Mouse (Mus musculus) neural tube, embryonic 15.5 days (tissue): ENCODE measurements around the gene Rin2. TPM values are rescaled to one million over a fixed set of nuclear protein-coding genes. Genes with fewer than 3 reads are reported as not detected.

Experiments used
- ATAC-seq: fragments of 200-750 bp; cut with Nextera tagmentation; 2 replicates; pipeline ENCODE4 v1.8.0; 2017; ENCODE audit warnings: mild to moderate bottlenecking, moderate TSS enrichment, moderate library complexity; ENCODE audit not compliant: low FRiP score
- H3K27ac ChIP-seq: fragments of 300-500 bp; sonication (generic); replicated peaks from 2 replicates; pipeline ENCODE4 v1.5.1; 2015; ENCODE audit warnings: mild to moderate bottlenecking, inconsistent platforms
- H3K27me3 ChIP-seq: fragments of 300-500 bp; sonication (generic); replicated peaks from 2 replicates; pipeline ENCODE4 v1.6.1; 2015; ENCODE audit warnings: inconsistent platforms
- H3K36me3 ChIP-seq: fragments of 300-500 bp; sonication (generic); 2 replicates; pipeline ENCODE4 v1.6.1; 2015; ENCODE audit warnings: inconsistent platforms
- H3K4me1 ChIP-seq: fragments of 300-500 bp; sonication (generic); 2 replicates; pipeline ENCODE4 v1.6.1; 2015; ENCODE audit warnings: inconsistent platforms
- H3K4me2 ChIP-seq: fragments of 300-500 bp; sonication (generic); 2 replicates; pipeline ENCODE4 v1.6.1; 2015; ENCODE audit warnings: inconsistent platforms, mild to moderate bottlenecking, moderate library complexity
- H3K4me3 ChIP-seq: fragments of 300-500 bp; sonication (generic); replicated peaks from 2 replicates; pipeline ENCODE4 v1.5.1; 2015; ENCODE audit warnings: mild to moderate bottlenecking, inconsistent platforms
- H3K9ac ChIP-seq: fragments of 300-500 bp; sonication (generic); replicated peaks from 2 replicates; pipeline ENCODE4 v1.6.1; 2015; ENCODE audit warnings: mild to moderate bottlenecking, inconsistent platforms
- H3K9me3 ChIP-seq: fragments of 300-500 bp; sonication (generic); replicated peaks from 2 replicates; pipeline ENCODE4 v1.6.1; 2016; ENCODE audit warnings: inconsistent platforms
- WGBS: fragments of 180-500 bp; shearing (Covaris S2); methylation state at CpG from one replicate; pipeline ENCODE4 v1.1.7; 2015; ENCODE audit warnings: mixed read lengths; 5-methylcytosine and 5-hydroxymethylcytosine counted together
- polyA plus RNA-seq: library from polyadenylated mRNA; unstranded; fragments of >200 nt; fragmentation: Nextera tagmentation; extraction: Ambion mirVana; gene quantifications from 2 replicates; pipeline ENCODE4 v1.2.1, GENCODE M21; 2015

Rin2 gene
- polyA plus RNA-seq, 1 experiment from 2014 or later, result 14.8 TPM

- H3K36me3 ChIP-seq, result no peaks in the 10 kb centered on the region
- ATAC-seq, result no peak
- no peak overlapping the region for H3K9ac ChIP-seq
- no peak overlapping the region for H3K27ac ChIP-seq
- peaks cover 27% of the 10 kb centered on the region for H3K4me1 ChIP-seq
- H3K4me3 ChIP-seq, result no peak overlapping the region
- no peak overlapping the region for H3K4me2 ChIP-seq
- H3K27me3 ChIP-seq, result no peaks in the 10 kb centered on the region
- no peaks in the 10 kb centered on the region for H3K9me3 ChIP-seq
- WGBS, result 64% methylated on average over 6 of the region's 6 CpGs
These were observed 108.2 kb downstream of the Rin2 start for GRCm38 (mm10) chr2:145783247-145783646.

GRCm38 (mm10) chr2:145784246-145784935, 109.4 kb downstream of the Rin2 start:
- H3K4me1 ChIP-seq, result peaks cover 27% of the 10 kb centered on the region
- WGBS, result 55% methylated on average over 13 of the region's 13 CpGs

GRCm38 (mm10) chr2:145784964-145785363, 109.9 kb downstream of the Rin2 start:
- Histone ChIP-seq H3K27ac (no peak overlapping the region), H3K4me3 (no peak overlapping the region), H3K36me3 (no peaks in the 10 kb centered on the region), H3K9ac (no peak overlapping the region), H3K4me2 (no peak overlapping the region), H3K9me3 (no peaks in the 10 kb centered on the region), H3K27me3 (no peaks in the 10 kb centered on the region), H3K4me1 (peaks cover 27% of the 10 kb centered on the region)
- ATAC-seq, result no peak
- 84% methylated on average over 1 of the region's 1 CpGs for whole genome bisulfite sequencing

More at GRCm38 (mm10) chr2:145784246-145784935, 109.4 kb downstream of the Rin2 start:
- no peaks in the 10 kb centered on the region for H3K27me3 ChIP-seq
- no peaks in the 10 kb centered on the region for H3K9me3 ChIP-seq
- no peak overlapping the region for H3K4me3 ChIP-seq
- no peak overlapping the region for H3K27ac ChIP-seq
- ATAC-seq, result no peak
- no peak overlapping the region for H3K4me2 ChIP-seq
- H3K9ac ChIP-seq, result no peak overlapping the region
- H3K36me3 ChIP-seq, result no peaks in the 10 kb centered on the region

- Histone ChIP-seq H3K4me2 (peak overlapping the region; percentile 59), H3K36me3 (no peaks in the 10 kb centered on the region), H3K4me3 (peak overlapping the region; percentile 31), H3K27me3 (no peaks in the 10 kb centered on the region), H3K9ac (peak overlapping the region; percentile 43), H3K4me1 (peaks cover 27% of the 10 kb centered on the region), H3K27ac (peak overlapping the region; percentile 72), H3K9me3 (no peaks in the 10 kb centered on the region)
- under 1% methylated on average over 18 of the region's 18 CpGs for WGBS
- ATAC-seq, result peak; percentile 69
These were observed 111.0 kb downstream of the Rin2 start for GRCm38 (mm10) chr2:145785758-145786617.

- H3K4me1 ChIP-seq, result peaks cover 27% of the 10 kb centered on the region
- no peaks in the 10 kb centered on the region for H3K36me3 ChIP-seq
- ATAC-seq, result no peak
- H3K27ac ChIP-seq, result peak overlapping the region; percentile 72
- peak overlapping the region; percentile 59 for H3K4me2 ChIP-seq
- H3K4me3 ChIP-seq, result peak overlapping the region; percentile 31
- peak overlapping the region; percentile 43; the same call in 1 of the 2 replicates for H3K9ac ChIP-seq
- H3K9me3 ChIP-seq, result no peaks in the 10 kb centered on the region
- 6% methylated on average over 3 of the region's 3 CpGs for WGBS
- H3K27me3 ChIP-seq, result no peaks in the 10 kb centered on the region
These were observed 111.6 kb downstream of the Rin2 start for GRCm38 (mm10) chr2:145786618-145786932.

- H3K27ac ChIP-seq, result no peak overlapping the region
- no peak for ATAC-seq
- peaks cover 27% of the 10 kb centered on the region for H3K4me1 ChIP-seq
- no peak overlapping the region for H3K9ac ChIP-seq
- no peak overlapping the region for H3K4me3 ChIP-seq
- no peaks in the 10 kb centered on the region for H3K36me3 ChIP-seq
- no peaks in the 10 kb centered on the region for H3K9me3 ChIP-seq
- 0 out of 2 replicates have a peak overlapping the region, but pooled peaks have one; percentile 3 for H3K4me2 ChIP-seq
- 41% methylated on average over 7 of the region's 7 CpGs for WGBS
- no peaks in the 10 kb centered on the region for H3K27me3 ChIP-seq
These were observed 112.5 kb downstream of the Rin2 start for GRCm38 (mm10) chr2:145787486-145787885.

GRCm38 (mm10) chr2:145788562-145789346, 113.7 kb downstream of the Rin2 start:
- 94% methylated on average over 3 of the region's 3 CpGs for WGBS
- no peak for ATAC-seq

GRCm38 (mm10) chr2:145793702-145794101, 118.7 kb downstream of the Rin2 start:
- WGBS, result 67% methylated on average over 1 of the region's 1 CpGs
- H3K4me1 ChIP-seq, result no peaks in the 10 kb centered on the region
- H3K9me3 ChIP-seq, result no peaks in the 10 kb centered on the region
- no peak overlapping the region for H3K4me3 ChIP-seq
- no peak overlapping the region for H3K27ac ChIP-seq
- H3K27me3 ChIP-seq, result no peaks in the 10 kb centered on the region
- H3K36me3 ChIP-seq, result no peaks in the 10 kb centered on the region
- no peak for ATAC-seq
- no peak overlapping the region for H3K9ac ChIP-seq
- no peak overlapping the region for H3K4me2 ChIP-seq

More at GRCm38 (mm10) chr2:145788562-145789346, 113.7 kb downstream of the Rin2 start:
- Histone ChIP-seq H3K4me3 (no peak overlapping the region), H3K9ac (no peak overlapping the region), H3K27ac (no peak overlapping the region), H3K27me3 (no peaks in the 10 kb centered on the region), H3K9me3 (no peaks in the 10 kb centered on the region), H3K4me1 (peaks cover 24% of the 10 kb centered on the region), H3K36me3 (no peaks in the 10 kb centered on the region), H3K4me2 (no peak overlapping the region)

- H3K4me1 ChIP-seq, result no peaks in the 10 kb centered on the region
- H3K27me3 ChIP-seq, result no peaks in the 10 kb centered on the region
- H3K27ac ChIP-seq, result no peak overlapping the region
- no peaks in the 10 kb centered on the region for H3K9me3 ChIP-seq
- H3K9ac ChIP-seq, result no peak overlapping the region
- H3K36me3 ChIP-seq, result no peaks in the 10 kb centered on the region
- peak; percentile 65; the same call in 1 of the 2 replicates for ATAC-seq
- WGBS, result 28% methylated on average over 5 of the region's 5 CpGs
- no peak overlapping the region for H3K4me3 ChIP-seq
- H3K4me2 ChIP-seq, result no peak overlapping the region
These were observed 119.4 kb downstream of the Rin2 start for GRCm38 (mm10) chr2:145794318-145794954.

GRCm38 (mm10) chr2:145797851-145798250, 122.8 kb downstream of the Rin2 start:
- no peak overlapping the region for H3K9ac ChIP-seq

GRCm38 (mm10) chr2:145798954-145799353, 123.9 kb downstream of the Rin2 start:
- ATAC-seq, result no peak
- Histone ChIP-seq H3K27me3 (no peaks in the 10 kb centered on the region), H3K27ac (no peak overlapping the region), H3K9me3 (no peaks in the 10 kb centered on the region), H3K4me1 (no peaks in the 10 kb centered on the region), H3K36me3 (no peaks in the 10 kb centered on the region), H3K4me2 (no peak overlapping the region), H3K4me3 (no peak overlapping the region), H3K9ac (no peak overlapping the region)
- WGBS, result 82% methylated on average over 3 of the region's 3 CpGs

More at GRCm38 (mm10) chr2:145797851-145798250, 122.8 kb downstream of the Rin2 start:
- Histone ChIP-seq H3K4me1 (no peaks in the 10 kb centered on the region), H3K4me2 (no peak overlapping the region), H3K4me3 (no peak overlapping the region), H3K9me3 (no peaks in the 10 kb centered on the region), H3K27ac (no peak overlapping the region), H3K36me3 (no peaks in the 10 kb centered on the region), H3K27me3 (no peaks in the 10 kb centered on the region)
- 84% methylated on average over 1 of the region's 1 CpGs for WGBS
- no peak for ATAC-seq
